Mouse (Mus musculus) liver, embryonic 16.5 days (tissue): Measurements from ENCODE around the gene Timm8a2. TPM values are rescaled to one million over a fixed set of nuclear protein-coding genes. Genes with fewer than 3 reads are reported as not detected.

ENCODE experiments used
- ATAC-seq: fragments of 200-750 bp; cut with Nextera tagmentation; 2 replicates; pipeline ENCODE4 v1.8.0; 2017; ENCODE audit warnings: low read depth, mild to moderate bottlenecking, moderate number of reproducible peaks, moderate library complexity
- H3K27ac ChIP-seq: fragments of 300-500 bp; sonication (generic); 2 replicates; pipeline ENCODE4 v1.5.1; 2014; ENCODE audit warnings: mild to moderate bottlenecking, low read length
- H3K27me3 ChIP-seq: fragments of 300-500 bp; sonication (generic); 2 replicates; pipeline ENCODE4 v1.6.1; 2014; ENCODE audit warnings: low read depth, low read length, mixed read lengths; ENCODE audit not compliant: control insufficient read depth, insufficient read depth
- H3K36me3 ChIP-seq: fragments of 300-500 bp; sonication (generic); 2 replicates; pipeline ENCODE4 v1.6.1; 2014; ENCODE audit warnings: mild to moderate bottlenecking; ENCODE audit not compliant: control insufficient read depth, insufficient read depth
- H3K4me1 ChIP-seq: fragments of 300-500 bp; sonication (generic); 2 replicates; pipeline ENCODE4 v1.6.1; 2014; ENCODE audit warnings: low read depth, low read length, mixed read lengths; ENCODE audit not compliant: control insufficient read depth
- H3K4me2 ChIP-seq: fragments of 300-500 bp; sonication (generic); 2 replicates; pipeline ENCODE4 v1.6.1; 2014; ENCODE audit warnings: low read depth, low read length, mixed read lengths
- H3K4me3 ChIP-seq: fragments of 300-500 bp; sonication (generic); 2 replicates; pipeline ENCODE4 v1.5.1; 2014; ENCODE audit warnings: low read depth, mild to moderate bottlenecking, low read length
- H3K9ac ChIP-seq: fragments of 300-500 bp; sonication (generic); 2 replicates; pipeline ENCODE4 v1.6.1; 2014; ENCODE audit warnings: low read depth, low read length
- H3K9me3 ChIP-seq: fragments of 300-500 bp; sonication (generic); replicated peaks from 2 replicates; pipeline ENCODE4 v1.6.1; 2016; ENCODE audit warnings: low read length; ENCODE audit not compliant: control insufficient read depth
- WGBS: fragments of 180-500 bp; shearing (Covaris S2); extraction: QIAGEN DNeasy Blood & Tissue Kit; methylation state at CpG from one replicate; pipeline ENCODE4 v1.1.7; 2014; ENCODE audit not compliant: insufficient replicate concordance; 5-methylcytosine and 5-hydroxymethylcytosine counted together
- polyA plus RNA-seq: library from polyadenylated mRNA; unstranded; fragments of >200 nt; fragmentation: Nextera tagmentation; extraction: Ambion mirVana; gene quantifications from 2 replicates; pipeline ENCODE4 v1.2.1, GENCODE M21; 2015

The Timm8a2 gene
- polyA plus RNA-seq, 1 experiment from 2014 or later, result not detected

DNA sequence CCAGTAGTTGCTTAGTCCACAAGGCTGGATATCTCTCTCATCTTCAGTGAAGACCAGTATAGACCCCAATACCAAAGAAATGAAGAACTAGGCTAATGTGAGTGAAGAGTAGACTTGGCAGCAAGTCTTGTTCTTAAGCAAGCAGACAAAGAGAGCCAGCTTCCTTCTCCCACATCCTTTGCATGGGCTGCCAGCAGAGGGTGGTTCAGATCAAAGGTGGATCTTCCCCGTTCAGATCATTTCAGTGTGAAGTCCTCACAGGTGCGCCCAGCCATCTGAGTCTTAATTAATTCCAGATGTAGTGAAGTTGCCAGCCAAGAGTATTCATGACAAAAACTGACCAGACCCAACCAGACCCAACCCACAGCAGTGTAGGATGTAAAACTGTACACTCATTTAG is 16.5 kb upstream of the Timm8a2 start:
- ATAC-seq, result no peak

DNA sequence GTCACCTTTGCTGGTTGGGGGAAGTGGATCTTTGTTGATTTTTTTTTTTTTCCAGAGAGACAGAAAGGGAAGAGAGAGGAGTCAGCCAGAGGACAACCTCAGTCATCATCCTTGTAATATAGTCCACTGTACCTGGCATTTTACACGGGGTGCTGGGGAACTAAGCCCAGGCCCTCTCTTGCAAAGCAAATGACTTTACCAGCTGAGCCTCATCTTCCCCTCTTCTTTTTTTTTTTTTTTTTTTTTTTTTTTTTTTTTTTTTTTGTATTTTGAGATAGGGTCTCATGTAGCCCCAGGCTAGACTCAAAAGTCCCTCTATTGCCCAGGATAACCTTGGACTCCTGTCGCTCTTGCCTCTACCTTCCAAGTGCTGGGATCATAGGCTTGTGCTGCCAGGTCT is 15.1 kb upstream of the Timm8a2 start:
- Histone ChIP-seq H3K4me2 (no peak overlapping the region), H3K9me3 (no peaks in the 10 kb centered on the region), H3K36me3 (no peaks in the 10 kb centered on the region), H3K27me3 (no peaks in the 10 kb centered on the region), H3K9ac (no peak overlapping the region), H3K27ac (no peak overlapping the region), H3K4me1 (peaks cover 20% of the 10 kb centered on the region), H3K4me3 (no peak overlapping the region)
- WGBS, result 74% methylated on average over 2 of the region's 2 CpGs
- no peak for ATAC-seq

More for the DNA sequence above, 16.5 kb upstream of the Timm8a2 start:
- 60% methylated on average over 2 of the region's 2 CpGs for WGBS
- H3K4me1 ChIP-seq, result peaks cover 9% of the 10 kb centered on the region
- H3K27me3 ChIP-seq, result no peaks in the 10 kb centered on the region
- H3K27ac ChIP-seq, result no peak overlapping the region
- H3K36me3 ChIP-seq, result no peaks in the 10 kb centered on the region
- H3K4me2 ChIP-seq, result no peak overlapping the region
- H3K9ac ChIP-seq, result no peak overlapping the region
- no peak overlapping the region for H3K4me3 ChIP-seq
- H3K9me3 ChIP-seq, result no peaks in the 10 kb centered on the region

DNA sequence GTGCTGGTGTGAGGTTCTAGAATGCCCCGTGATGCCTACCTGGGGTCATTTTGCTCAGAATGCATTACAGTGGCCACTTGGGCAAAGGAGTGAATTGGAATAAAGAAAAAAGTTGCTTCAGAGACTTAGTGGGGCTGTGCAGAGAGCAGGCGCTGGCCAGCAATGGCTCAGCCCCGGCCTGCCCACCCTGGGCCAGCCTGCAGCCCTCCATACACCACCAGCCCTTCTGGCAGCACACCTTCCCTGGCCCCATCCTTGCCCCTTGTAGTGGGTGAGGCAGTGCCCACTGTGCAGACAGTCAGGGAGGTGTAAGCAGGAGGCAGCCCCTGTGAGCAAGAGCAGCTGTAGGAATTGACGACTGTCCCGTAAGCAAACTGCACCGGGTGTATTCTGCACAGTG is 13.9 kb upstream of the Timm8a2 start:
- no peak overlapping the region for H3K9ac ChIP-seq
- H3K4me2 ChIP-seq, result no peak overlapping the region
- WGBS, result 76% methylated on average over 6 of the region's 6 CpGs
- no peaks in the 10 kb centered on the region for H3K9me3 ChIP-seq
- peaks cover 23% of the 10 kb centered on the region for H3K4me1 ChIP-seq
- ATAC-seq, result no peak
- no peaks in the 10 kb centered on the region for H3K27me3 ChIP-seq
- H3K4me3 ChIP-seq, result no peak overlapping the region
- no peaks in the 10 kb centered on the region for H3K36me3 ChIP-seq
- H3K27ac ChIP-seq, result no peak overlapping the region

DNA sequence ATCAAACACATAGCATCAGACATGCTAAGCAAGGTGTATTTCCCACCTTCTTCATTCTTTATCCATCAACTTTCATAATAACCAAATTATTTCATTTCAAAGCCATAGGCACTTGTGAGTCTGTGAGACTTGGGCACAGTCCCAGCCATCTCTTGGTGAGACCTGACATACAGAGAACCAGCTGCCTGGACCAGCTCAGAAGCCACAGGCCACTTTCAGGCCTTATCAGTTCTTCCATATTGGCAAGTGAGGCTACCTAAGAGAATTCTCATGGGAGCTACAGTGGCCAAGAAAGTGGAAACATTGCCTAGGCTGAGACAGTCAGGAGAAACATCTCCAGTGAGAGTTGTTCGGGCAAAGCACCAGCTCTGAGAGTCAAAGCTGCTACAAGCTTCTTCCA is 11.4 kb upstream of the Timm8a2 start:
- ATAC-seq, result no peak
- Histone ChIP-seq H3K4me2 (no peak overlapping the region), H3K36me3 (no peaks in the 10 kb centered on the region), H3K4me1 (peaks cover 23% of the 10 kb centered on the region), H3K9ac (no peak overlapping the region), H3K4me3 (no peak overlapping the region), H3K27me3 (no peaks in the 10 kb centered on the region), H3K27ac (no peak overlapping the region), H3K9me3 (no peaks in the 10 kb centered on the region)
- 67% methylated on average over 1 of the region's 1 CpGs for WGBS

DNA sequence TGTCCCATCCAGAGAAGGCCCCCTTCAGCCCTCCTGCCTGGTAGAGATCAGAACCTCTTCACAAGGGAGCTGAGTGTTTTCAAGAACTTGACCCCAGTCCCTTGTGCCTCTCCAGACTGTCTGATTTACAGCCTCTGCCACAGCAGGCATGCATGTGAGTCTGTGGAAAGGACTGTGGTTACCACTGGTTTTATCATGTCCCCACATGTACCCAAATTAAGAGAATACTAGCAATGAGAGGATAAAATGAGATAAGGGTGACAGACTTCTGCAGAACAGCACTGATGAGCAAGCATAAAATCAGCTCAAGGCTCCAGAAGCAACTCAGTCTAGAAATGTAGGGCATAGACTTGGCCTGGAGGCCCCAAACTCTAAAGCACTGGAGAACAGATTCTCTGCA is 10.5 kb upstream of the Timm8a2 start:
- H3K4me3 ChIP-seq, result no peak overlapping the region
- no peak overlapping the region for H3K4me2 ChIP-seq
- H3K27me3 ChIP-seq, result no peaks in the 10 kb centered on the region
- no peaks in the 10 kb centered on the region for H3K9me3 ChIP-seq
- H3K9ac ChIP-seq, result no peak overlapping the region
- no peak overlapping the region for H3K27ac ChIP-seq
- H3K36me3 ChIP-seq, result no peaks in the 10 kb centered on the region
- peaks cover 23% of the 10 kb centered on the region for H3K4me1 ChIP-seq
- ATAC-seq, result peak; percentile 37

DNA sequence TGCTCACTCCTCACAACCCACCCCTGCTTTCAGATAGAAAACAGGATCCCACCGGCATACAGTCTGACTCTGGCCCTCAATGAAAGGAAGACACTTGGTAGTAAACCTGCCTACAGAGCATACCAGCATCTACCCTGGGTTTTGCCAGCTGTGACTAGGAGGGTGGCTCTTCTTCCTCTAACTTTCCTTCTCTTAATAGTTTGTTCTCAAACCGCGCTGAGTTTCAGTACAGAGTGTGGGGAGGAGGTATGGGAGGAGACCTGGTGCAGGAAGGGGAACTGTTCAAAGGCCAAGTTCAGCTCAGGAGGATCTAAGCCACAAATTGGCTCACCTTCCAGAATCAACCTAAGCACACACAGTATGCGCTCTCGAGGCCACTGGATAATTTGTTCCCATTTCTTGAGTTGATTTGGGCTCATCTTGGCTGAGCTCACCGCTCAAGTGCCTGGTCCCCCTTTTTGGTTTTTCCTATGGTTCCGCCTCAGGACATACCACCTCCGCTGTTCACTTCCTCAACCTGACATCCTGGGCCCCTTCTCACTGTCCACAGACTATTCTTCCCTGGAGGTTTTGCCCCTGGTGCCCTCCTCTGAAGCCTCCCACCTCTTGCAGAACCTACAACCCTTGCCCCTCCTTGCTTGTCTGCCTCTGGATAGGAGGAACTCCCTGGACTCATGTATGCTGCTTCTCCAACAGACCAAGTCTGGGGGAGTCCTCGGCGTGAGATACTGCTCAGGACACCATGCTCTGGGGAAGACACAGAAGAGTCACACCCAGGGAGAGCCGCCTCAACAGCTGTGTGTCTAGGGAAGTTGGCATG is 5.3 kb upstream of the Timm8a2 start:
- Histone ChIP-seq H3K36me3 (no peaks in the 10 kb centered on the region), H3K27ac (peak overlapping the region; percentile 7; the same call in 1 of the 2 replicates), H3K4me2 (no peak overlapping the region), H3K9me3 (no peaks in the 10 kb centered on the region), H3K9ac (no peak overlapping the region), H3K4me3 (no peak overlapping the region), H3K4me1 (peaks cover 6% of the 10 kb centered on the region), H3K27me3 (no peaks in the 10 kb centered on the region)
- 41% methylated on average over 11 of the region's 11 CpGs for WGBS
- 0 out of 2 replicates have a peak, but pooled peaks have one; percentile 33 for ATAC-seq

DNA sequence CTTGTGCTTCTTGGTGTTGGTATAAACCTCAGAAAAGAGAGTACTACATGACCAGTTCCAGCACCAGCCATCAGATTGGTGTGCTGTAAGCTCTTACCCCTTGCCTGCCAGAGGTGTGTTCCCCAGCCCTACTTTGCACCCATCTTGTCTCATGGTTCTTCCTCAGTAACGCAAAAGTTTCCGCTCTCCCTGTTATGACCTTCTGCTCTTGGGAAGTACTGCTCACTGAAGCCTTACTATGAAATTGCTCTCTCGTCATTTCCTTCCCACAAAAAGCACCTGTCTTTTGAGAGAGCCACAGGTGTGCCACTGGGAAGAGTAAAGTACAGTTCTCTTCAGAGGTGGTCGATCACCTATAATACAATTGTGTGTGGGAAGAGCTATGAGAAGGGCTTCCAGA is 4.6 kb upstream of the Timm8a2 start:
- Histone ChIP-seq H3K27me3 (no peaks in the 10 kb centered on the region), H3K4me3 (no peak overlapping the region), H3K4me1 (no peaks in the 10 kb centered on the region; the same call in 1 of the 2 replicates), H3K9ac (no peak overlapping the region), H3K27ac (no peak overlapping the region), H3K4me2 (no peak overlapping the region), H3K36me3 (no peaks in the 10 kb centered on the region), H3K9me3 (no peaks in the 10 kb centered on the region)
- no peak for ATAC-seq
- 69% methylated on average over 4 of the region's 4 CpGs for WGBS

DNA sequence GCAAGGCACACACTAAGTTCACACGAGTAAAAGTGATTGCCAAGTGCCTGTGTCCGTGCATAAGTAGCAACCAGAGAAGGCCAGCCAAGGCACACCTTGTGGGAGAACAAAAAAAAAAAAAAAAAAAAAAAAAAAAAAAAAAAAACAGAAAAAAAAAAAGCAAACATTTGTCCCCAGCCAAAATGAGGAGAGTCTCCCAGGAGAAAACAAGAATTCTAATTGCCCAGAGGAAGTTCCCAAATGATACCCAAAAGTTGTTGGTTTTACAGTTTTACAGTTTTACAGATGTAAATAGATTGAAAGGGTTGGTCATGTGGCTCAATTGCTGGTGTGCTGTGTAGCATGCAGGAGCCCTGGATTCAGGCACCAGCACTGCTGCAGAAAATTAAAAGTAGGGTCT is 2.4 kb upstream of the Timm8a2 start:
- Histone ChIP-seq H3K36me3 (no peaks in the 10 kb centered on the region), H3K4me2 (no peak overlapping the region), H3K27ac (no peak overlapping the region), H3K4me3 (no peak overlapping the region), H3K9ac (no peak overlapping the region), H3K27me3 (no peaks in the 10 kb centered on the region), H3K9me3 (no peaks in the 10 kb centered on the region), H3K4me1 (no peaks in the 10 kb centered on the region; the same call in 1 of the 2 replicates)
- ATAC-seq, result no peak
- 57% methylated on average over 2 of the region's 2 CpGs for WGBS

DNA sequence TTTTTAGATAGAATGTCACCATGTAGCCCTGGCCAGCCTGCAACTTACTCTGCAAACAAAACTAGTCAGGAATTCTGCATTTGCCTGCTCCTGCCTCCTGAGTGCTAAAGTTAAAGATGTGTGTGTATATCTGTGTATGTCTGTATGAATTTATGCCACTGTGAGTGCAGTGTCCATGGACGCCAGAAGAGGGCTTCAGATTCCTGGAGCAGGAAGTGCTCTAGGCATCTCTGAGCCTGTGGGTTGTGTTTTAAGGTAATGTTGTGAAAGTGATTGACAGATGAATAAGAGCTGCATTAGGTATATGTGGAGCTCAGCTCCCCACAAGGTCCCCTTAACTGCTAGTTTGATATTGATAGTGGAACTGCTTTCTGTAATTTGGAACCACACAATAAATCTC is 707 bp downstream of the Timm8a2 start:
- no peak overlapping the region for H3K4me3 ChIP-seq
- no peaks in the 10 kb centered on the region for H3K4me1 ChIP-seq
- no peak overlapping the region for H3K4me2 ChIP-seq
- H3K27me3 ChIP-seq, result no peaks in the 10 kb centered on the region
- no peak overlapping the region for H3K9ac ChIP-seq
- H3K9me3 ChIP-seq, result no peaks in the 10 kb centered on the region
- H3K27ac ChIP-seq, result no peak overlapping the region
- 66% methylated on average over 1 of the region's 1 CpGs for WGBS
- no peak for ATAC-seq
- H3K36me3 ChIP-seq, result no peaks in the 10 kb centered on the region
